Mouse (Mus musculus): ENCODE data around the gene Usp37.
"Not testable (repeated sequence)": the region's sequence is repeated elsewhere in the genome, so short reads cannot be mapped to it uniquely, and the experiment has no call there.

Gene Usp37

DNA sequence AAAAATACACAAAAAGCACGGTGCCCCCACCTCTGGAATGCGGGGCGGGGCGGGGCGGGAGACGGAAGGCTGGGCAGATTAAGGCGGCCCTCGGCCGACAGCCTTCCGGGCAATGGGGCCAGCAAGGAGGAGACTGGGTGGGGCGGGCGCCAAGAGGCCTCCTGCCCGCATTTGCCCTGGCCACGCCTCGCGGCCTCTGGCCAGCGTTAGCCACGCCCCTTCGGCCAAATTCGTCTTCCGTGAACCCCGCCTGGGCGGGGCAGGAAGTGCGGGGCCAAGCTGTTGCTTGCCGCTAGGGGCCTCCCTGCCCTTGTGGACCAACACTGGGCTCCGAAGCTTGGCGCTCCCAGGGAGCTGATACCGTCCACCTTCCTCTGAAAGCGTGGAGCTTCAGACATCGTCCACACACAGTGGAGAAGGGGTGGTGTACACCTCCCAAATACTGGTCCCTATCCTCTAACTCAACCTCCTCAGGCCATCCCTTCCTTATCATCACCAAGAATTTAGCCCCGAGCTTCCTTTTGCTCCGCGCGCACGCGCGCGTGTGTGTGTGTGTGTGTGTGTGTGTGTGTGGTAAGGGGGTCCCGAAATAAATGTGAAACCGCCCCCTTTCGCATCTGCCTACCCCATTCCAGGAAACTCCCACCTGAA lies 146.7 kb downstream of the Usp37 start:
- DNase-seq (ENCODE audit: low read depth, low spot score), result peak; percentile 87

DNA sequence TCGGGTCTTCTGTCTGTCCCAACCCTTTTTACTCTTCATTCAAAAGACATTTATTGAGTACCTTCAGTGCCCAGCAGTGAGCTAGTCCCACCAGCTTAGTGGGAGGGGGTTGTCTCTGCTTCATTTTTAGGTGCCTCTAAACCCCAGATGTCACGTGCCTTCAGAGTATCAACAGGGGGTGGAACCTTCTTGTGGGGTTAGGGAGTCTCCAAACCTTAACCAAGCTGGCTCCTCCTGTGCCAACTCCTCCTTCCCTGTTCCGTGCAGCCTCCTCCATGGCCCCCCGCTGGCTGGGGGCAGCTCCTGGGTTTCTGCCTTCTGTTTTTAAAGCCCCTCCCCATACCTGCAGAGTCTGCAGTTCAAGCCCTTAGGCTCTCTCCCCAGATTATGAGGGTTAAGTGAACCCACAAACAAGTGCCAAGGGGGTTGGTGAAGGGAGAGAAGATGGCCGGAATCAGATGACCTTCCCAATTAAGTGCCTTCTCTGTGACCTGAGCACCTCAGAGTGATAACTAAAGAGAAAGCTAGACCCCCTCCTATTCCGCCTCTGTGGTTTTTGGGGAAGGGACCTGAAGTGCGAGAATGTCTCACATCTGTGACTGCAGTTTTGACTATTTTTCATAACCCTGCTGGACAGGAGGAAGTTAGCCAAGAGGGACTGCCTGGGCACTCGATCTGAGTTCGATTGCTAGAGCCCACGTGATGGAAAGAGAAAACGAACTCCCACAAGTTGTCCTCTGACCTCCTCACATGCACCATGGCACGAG lies 147.4 kb downstream of the Usp37 start:
- not testable (repeated sequence) for DNase-seq (ENCODE audit: low read depth, low spot score)

DNA sequence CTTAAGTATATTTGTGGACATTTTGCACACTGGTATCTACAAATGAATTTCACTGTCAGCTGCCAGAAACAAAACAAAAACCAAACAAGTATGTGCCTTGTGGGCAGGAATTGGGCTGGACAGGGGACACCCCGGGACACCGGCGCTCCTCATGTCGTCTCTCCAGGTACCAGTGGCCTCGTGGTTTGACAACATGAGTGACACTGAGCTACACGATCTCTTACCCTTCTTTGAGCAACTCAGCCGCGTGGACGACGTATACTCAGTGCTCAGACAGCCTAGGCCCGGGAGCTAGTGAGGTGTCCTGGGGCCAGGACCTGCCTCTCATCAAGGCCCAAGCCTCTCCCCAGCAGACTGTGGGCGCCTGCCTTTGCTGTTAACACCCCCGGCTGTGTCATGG lies 148.8 kb downstream of the Usp37 start:
- no peak for DNase-seq (ENCODE audit: low read depth, low spot score)

DNA sequence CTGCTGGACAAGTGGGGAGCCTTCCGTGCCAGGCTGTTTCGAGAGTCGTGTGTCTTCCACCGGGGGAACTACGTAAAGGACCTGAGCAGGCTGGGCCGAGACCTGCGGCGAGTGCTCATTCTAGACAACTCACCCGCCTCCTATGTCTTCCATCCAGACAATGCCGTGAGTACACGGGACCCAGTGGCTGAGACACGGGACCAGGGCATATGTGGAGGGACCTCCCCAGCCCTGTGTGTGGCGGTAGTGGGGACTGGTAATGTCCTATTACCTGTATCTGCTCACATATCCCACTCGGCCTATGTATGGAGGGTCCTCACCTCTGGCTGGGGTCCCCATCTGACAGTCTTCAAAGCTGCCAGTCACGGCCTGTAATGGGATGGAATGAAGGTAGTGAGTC lies 149.2 kb downstream of the Usp37 start:
- DNase-seq (ENCODE audit: low read depth, low spot score), result no peak

DNA sequence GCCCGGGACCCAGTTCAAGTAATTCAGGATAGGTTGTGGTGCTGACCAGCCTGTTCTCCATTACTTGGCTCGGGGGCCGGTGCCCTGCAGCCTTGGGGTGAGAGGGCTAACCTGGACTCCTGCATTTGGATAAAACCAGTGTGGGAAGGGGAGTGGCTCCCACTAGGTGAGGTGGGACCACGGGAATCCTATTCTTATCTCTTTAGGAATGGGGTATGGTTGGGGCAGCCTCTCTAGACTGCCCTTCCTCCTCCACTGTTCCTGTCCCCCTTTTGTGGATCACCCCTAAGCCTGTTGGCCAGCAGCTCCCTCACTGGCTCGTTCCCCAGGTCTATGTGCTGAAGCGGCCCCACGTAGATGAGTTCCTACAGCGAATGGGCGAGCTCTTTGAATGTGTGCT lies 149.8 kb downstream of the Usp37 start:
- no peak for DNase-seq (ENCODE audit: low read depth, low spot score)

DNA sequence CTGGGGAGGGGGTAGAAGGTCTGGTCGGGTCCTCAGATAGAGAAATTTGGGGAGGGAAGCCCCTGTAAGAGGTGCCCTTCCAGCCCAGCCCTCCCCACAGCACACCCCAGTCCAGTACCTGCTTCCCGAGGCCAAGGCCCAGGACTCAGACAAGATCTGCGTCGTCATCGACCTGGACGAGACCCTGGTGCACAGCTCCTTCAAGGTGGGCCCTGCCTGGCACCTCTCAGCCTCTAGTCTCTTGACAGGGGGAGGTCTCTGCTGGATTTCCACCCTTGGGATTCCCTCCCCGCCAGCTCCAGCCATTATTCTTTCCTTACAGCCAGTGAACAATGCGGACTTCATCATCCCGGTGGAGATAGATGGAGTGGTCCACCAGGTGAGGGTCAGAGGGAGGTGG lies 150.4 kb downstream of the Usp37 start:
- DNase-seq (ENCODE audit: low read depth, low spot score), result no peak

DNA sequence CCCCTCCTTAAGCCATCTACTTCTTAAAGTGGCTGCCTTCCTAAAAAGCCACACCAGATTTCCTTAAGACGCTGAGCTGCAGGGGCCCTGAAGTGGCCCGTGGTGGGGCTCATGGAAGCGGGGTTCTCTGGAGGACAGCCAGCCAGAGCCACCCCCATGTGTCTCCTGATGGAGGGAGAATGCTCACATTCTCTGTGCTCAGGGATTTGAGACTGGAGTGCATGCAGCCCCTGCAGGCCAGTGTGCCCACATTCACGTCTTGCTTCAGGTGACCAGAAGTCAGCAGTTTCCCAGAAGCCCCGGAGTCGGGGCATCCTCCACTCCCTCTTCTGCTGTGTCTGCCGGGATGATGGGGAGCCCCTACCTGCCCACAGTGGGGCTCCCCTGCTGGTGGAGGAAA lies 151.1 kb downstream of the Usp37 start:
- DNase-seq (ENCODE audit: low read depth, low spot score), result no peak

DNA sequence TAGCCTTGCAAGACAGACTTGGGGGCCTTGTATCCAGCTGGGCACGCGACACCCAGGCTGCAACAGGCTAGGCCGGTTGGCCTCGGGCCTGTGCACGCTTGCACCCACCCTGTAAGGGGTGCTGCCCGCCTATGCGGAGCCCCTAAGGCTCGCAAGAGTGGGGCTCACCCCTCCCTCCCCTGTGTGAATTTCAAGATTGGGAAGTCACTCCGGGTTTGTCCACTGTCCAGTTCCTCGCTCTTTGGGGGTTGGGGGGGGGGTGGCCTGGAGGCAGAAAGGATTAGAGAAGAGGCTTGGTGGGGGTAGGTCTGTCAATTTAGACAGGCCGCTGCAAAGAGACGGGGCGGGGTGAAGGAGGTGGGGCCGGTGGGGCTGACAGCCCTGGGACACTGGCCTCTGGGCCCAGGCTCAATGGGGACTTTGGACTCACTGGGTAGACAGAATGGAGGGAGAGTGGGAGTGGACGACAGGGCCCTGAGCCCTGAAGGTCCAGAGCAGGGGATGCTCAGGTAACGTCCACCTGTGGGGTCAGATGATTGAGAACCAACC lies 151.6 kb downstream of the Usp37 start:
- no peak for DNase-seq (ENCODE audit: low read depth, low spot score)

DNA sequence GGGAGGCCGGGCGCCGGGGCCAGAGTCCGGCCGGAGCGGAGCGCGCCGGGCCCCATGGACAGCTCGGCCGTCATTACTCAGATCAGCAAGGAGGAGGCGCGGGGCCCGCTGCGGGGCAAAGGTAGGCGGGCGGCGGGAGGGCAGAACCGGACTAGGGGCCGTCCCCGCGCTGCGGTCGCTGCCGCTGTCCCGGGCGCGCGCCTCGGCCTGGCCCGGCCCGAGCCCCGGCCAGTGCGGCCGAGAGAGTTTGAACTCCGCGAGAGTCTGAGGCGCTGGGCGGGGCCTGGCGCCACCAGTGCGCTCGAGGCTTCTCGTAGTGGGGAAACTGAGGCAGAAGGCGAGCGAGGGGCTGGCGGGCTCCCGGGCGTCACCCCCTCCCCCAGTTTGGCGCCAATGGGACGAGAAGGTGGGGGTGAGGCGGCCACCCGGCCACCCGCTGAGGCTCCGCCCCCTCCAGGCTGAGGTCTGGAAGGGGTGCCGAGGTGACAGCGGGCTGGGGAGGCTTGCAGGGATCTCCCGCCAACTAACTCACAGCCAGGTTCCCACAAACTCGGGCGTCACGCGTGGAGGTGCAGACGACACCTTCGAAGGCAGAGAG lies 152.1 kb downstream of the Usp37 start:
- peak; percentile 71 for DNase-seq (ENCODE audit: low read depth, low spot score)

DNA sequence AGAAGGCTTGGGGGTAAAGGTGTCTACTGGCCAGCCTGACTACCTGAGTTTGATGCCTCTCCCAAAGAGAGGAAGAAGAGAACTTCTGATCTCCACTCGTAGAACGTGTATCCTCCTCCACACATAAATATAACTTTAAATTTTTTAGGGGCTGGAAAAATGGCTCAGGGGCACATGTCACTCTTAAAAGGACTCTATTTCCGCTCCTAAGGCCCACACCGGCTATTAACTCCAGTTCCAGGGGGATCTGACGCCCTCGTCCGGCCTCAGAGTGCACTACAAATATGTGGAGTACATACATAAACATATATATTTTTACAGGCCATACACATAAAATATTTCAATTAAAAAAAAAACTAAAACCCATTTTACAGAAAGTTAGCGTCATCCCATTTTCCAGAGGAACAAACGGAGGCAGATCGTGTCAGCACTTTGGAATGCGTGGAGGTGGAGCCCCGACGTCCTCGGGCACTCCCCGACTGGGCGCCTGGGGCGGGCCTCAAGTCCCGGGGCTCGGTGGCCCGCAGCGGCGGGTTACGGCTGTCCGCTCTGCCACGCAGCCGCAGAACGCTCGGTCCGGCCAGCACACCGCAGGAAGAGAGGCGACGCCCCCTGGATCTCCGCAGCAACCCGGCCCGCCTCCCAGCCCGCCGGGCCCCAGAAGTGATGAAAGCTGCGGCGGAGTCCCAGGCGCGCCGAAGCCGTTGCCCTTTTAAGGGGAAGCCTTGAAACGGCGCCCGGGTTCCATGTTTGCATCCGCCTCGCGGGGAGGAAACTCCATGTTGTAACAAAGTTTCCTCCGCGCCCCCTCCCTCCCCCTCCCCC lies 152.9 kb downstream of the Usp37 start, which contains the start of gene Ctdsp1:
Ctdsp1 (plus strand) TSS at position 586 of the 825 bp plus-strand sequence.
- peak; percentile 94 for DNase-seq (ENCODE audit: low read depth, low spot score)

DNA sequence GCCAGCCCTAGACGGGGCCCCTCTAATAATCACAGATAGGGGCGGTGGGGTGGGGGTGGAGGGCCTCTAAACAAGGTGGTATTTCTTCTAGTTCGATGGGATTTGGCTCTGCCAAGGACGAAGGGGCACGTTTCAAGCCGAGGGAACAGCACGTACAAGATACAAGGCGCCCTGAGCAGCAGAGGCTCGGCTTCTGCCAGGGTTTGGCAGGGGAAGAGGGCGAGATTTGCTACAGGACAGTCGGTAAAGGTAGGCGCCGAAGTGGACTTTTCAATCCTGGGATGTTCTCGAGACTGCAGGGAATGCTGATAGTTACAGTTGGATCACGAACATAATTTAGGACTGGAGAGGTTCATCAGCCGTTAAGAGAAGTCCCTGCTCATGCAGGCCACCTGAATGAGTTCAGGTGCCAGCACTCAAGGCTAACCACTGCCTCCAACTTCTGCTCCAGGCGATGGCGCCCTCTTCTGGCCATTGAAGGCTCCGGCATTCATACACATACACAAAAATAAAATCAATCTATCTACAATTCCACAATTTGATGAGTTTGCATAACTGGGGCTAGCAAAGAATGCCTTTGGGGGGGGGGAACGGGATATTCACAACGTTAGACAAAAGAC lies 153.7 kb downstream of the Usp37 start:
- peak; percentile 90 for DNase-seq (ENCODE audit: low read depth, low spot score)

DNA sequence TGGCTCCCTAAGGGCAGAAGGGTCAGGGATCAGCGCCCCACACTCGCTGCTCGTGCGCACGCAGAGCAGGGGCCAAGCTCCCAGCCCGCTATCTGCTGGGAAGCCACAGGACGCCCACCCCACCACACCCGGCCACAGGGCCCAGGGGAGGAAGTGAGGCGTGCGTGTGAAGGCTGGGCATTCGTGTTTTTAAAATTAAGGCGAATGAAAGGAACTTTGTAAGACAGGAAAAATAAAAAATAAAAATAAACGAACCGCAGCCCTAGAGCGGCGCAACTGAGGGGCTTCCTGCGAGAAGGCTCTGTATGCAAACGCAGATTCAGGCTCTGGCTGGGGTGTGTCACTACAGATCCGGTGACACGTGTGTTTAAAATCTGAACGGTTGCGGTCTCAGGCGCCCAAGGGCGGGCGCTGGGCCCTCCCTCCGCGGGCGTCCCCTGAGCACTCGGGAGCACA lies 154.2 kb downstream of the Usp37 start:
- DNase-seq (ENCODE audit: low read depth, low spot score), result peak; percentile 79

DNA sequence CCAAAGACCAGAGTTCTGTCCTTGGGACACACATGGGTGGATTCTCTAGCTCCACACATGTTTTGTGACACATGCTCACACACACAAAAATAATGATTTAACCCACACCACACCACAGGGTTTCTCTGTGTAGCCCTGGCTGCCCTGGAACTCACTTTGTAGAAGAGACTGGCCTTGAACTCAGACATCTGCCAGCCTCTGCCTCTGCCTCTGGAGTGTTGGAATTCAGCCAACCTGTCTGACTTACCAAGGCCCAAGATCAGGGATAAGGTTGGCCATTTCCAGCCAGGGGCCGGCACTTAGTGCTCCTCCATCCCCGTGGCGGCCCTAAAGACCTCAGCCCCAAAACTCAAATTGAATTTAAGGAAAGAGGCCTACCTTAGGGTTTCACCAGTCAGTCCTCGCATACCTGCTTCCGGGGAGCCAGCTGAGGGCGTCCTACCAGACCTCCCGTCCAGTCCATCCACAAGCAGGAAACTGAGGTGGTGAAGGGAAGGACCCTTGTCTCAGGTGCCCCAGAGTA lies 155.6 kb downstream of the Usp37 start:
- DNase-seq (ENCODE audit: low read depth, low spot score), result no peak

DNA sequence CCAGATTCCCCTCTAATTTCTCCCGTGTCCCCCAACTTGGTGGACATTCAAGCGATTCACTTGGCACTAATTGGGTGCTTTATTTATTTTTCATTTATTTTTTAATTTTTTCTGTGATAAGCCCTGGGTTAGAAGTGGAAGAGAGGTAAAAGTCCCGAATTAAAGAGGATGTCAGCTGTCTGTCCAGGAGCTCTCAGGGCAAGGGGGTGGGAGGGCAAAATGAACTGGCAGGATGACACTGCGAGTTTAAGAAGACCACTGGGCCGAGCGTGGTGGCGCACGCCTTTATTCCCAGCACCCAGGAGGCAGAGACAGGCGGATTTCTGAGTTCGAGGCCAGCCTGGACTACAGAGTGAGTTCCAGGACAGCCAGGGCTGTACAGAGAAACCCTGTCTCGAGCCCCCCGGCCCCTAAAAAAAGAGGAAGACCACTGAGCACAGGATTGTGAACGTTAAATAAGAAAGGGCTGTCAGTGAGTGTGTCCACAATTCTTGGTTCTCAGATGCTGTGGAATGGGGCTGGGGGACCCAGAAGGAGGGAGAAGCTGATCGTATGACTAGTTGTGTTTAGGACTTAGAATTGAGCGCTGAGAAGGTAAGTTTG lies 156.6 kb downstream of the Usp37 start:
- DNase-seq (ENCODE audit: low read depth, low spot score), result no peak

DNA sequence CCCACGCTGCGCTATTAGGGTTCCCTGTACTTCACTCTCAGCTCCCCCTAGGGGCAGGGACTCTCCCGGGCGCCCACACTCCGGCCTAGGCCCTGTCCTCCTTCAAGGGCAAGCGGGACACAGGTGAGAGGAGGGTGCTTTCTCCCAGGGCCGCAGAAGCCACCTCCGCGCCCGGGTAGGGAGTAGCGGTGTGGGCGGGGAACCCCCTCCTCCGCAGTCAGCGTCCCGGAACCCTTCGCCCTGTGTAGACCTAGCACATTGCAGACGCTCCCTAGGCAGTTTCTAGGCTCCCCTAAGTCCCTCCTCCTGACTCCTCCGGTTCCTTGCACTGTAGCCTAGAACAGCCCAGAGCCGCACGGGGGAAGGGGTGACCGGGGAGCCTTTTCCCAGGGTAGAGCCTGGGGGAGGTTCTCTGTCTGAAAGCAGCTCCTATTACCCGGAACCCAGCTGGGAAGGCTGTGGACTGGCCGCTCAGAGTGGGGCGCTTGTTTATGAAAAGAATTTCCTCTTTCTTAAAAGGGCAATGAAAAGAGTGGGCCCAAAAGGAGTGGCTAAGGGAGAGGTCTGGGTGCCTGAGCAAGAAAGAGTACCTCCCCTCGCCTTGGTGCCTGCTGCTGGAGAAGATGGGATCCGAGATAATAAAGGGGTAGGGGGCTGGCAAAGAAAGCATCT lies 157.2 kb downstream of the Usp37 start:
- peak; percentile 95 for DNase-seq (ENCODE audit: low read depth, low spot score)

DNA sequence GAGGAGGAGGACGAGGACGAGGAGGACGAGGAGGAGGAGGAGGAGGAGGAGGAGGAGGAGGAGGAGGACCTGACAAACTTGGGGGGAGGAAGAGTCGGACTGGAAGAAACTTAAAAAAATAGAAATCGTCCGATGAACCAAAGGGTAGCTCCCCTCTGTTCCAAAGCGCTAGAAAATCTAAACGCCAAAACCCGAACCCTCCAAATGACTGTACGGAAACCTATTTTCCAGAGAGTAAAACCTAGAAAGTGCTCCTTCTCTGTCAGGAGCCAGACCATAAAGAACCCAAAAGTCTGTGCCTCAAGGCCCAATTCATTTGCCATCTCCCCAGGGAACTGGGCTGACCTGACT lies 157.7 kb downstream of the Usp37 start:
- no peak for DNase-seq (ENCODE audit: low read depth, low spot score)

DNA sequence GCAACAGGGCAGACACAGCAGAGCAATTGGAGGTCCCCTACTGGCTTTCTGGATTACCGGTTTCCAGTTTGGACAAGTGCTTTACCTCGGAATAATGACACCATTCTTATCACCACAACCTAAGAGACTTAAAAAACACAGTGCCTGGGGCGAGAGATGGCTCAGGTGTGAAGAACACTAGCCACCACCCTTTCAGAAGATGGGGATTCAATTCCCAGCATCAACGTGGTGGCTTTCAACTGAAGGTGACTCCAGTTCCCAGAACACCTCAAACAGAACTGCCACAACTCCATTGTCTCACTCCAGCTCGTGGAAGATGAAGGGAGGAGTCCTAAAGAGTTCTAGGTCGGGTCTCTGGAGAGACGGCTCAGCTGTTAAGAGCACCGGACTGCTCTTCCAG lies 158.6 kb downstream of the Usp37 start:
- DNase-seq (ENCODE audit: low read depth, low spot score), result no peak
